Mouse (Mus musculus) lung, embryonic 14.5 days (tissue): ENCODE results near the gene Cyp2c23. TPM values are rescaled to one million over a fixed set of nuclear protein-coding genes. Genes with fewer than 3 reads are reported as not detected.

Experiments used
- ATAC-seq: fragments of 200-750 bp; cut with Nextera tagmentation; 2 replicates; pipeline ENCODE4 v1.8.0; 2017; ENCODE audit warnings: mild to moderate bottlenecking, moderate TSS enrichment, moderate library complexity; ENCODE audit not compliant: insufficient read depth
- DNase-seq: peaks from one replicate; pipeline ENCODE4 v3.0.0-alpha.2; 2015
- H3K27ac ChIP-seq: fragments of 300-500 bp; sonication (generic); 2 replicates; pipeline ENCODE4 v1.5.1; 2014; ENCODE audit warnings: low read depth, mild to moderate bottlenecking, moderate library complexity
- H3K27me3 ChIP-seq: fragments of 300-500 bp; sonication (generic); 2 replicates; pipeline ENCODE4 v1.6.1; 2014; ENCODE audit warnings: low read length, control low read depth; ENCODE audit not compliant: insufficient read depth
- H3K36me3 ChIP-seq: fragments of 300-500 bp; sonication (generic); 2 replicates; pipeline ENCODE4 v1.6.1; 2014; ENCODE audit warnings: control low read depth; ENCODE audit not compliant: insufficient read depth
- H3K4me1 ChIP-seq: fragments of 300-500 bp; sonication (generic); 2 replicates; pipeline ENCODE4 v1.6.1; 2014; ENCODE audit warnings: antibody characterized with exemption, control low read depth; ENCODE audit not compliant: insufficient read depth
- H3K4me2 ChIP-seq: fragments of 300-500 bp; sonication (generic); 2 replicates; pipeline ENCODE4 v1.6.1; 2014; ENCODE audit warnings: mild to moderate bottlenecking
- H3K4me3 ChIP-seq: fragments of 300-500 bp; sonication (generic); 2 replicates; pipeline ENCODE4 v1.5.1; 2014; ENCODE audit warnings: low read depth, low read length
- H3K9ac ChIP-seq: fragments of 300-500 bp; sonication (generic); 2 replicates; pipeline ENCODE4 v1.6.1; 2014
- H3K9me3 ChIP-seq: fragments of 300-500 bp; sonication (generic); 2 replicates; pipeline ENCODE4 v1.6.1; 2016; ENCODE audit warnings: low read depth, low read length, control low read depth
- CTCF ChIP-seq: IDR thresholded peaks from 2 replicates; pipeline ENCODE4 v1.5.1; 2016; ENCODE audit warnings: antibody characterized with exemption, low read depth
- WGBS: fragments of 180-500 bp; shearing (Covaris S2); extraction: QIAGEN DNeasy Blood & Tissue Kit; methylation state at CpG from one replicate; pipeline ENCODE4 v1.1.7; 2014; 5-methylcytosine and 5-hydroxymethylcytosine counted together
- polyA plus RNA-seq: library from polyadenylated mRNA; unstranded; fragments of >200 nt; fragmentation: Nextera tagmentation; extraction: Ambion mirVana; gene quantifications from 2 replicates; pipeline ENCODE4 v1.2.1, GENCODE M21; 2014

Cyp2c23 gene
- polyA plus RNA-seq, 1 experiment from 2014 or later = 0.42 TPM

- Histone ChIP-seq H3K4me3 (no peak overlapping the region), H3K36me3 (no peaks in the 10 kb centered on the region), H3K27me3 (no peaks in the 10 kb centered on the region), H3K4me2 (no peak overlapping the region), H3K4me1 (0 out of 2 replicates have a peak, but pooled peaks cover 2% of the 10 kb centered on the region), H3K9ac (no peak overlapping the region), H3K9me3 (no peaks in the 10 kb centered on the region), H3K27ac (no peak overlapping the region)
- TF ChIP-seq CTCF = no peak
- DNase-seq = no peak
- WGBS = 74% methylated on average over 13 of the region's 13 CpGs
- ATAC-seq = no peak
Observed at GRCm38 (mm10) chr19:44024921-44025585, 4.0 kb downstream of the Cyp2c23 start.

- DNase-seq (no peak), ATAC-seq (no peak)
- Histone ChIP-seq H3K36me3 (no peaks in the 10 kb centered on the region), H3K4me3 (no peak overlapping the region), H3K27ac (no peak overlapping the region), H3K27me3 (no peaks in the 10 kb centered on the region), H3K4me1 (0 out of 2 replicates have a peak, but pooled peaks cover 2% of the 10 kb centered on the region), H3K9ac (no peak overlapping the region), H3K4me2 (no peak overlapping the region), H3K9me3 (no peaks in the 10 kb centered on the region)
- TF ChIP-seq CTCF = peak; percentile 27; the same call in 1 of the 2 replicates
- 68% methylated on average over 5 of the region's 5 CpGs for WGBS
Observed at GRCm38 (mm10) chr19:44023066-44023465, 5.9 kb downstream of the Cyp2c23 start.

DNA sequence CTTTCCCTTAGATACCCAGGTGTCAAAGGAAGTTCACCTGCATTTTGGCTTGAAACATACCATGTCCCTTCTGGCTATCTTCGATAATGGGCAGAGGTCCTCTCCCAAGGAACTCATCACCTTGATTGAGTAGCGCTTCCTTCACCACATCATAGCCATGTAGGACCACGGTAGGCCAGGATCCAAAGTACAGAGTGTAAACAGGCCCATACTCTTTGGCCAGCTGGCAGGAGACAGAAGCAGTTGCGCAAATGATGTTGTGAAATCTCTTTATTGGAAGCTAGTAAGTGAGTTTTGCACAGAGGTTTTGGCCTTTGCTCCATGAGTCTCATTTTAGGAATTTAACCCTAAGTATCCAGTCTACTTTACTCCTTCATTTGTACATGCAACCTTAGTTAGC lies 7.5 kb downstream of the Cyp2c23 start:
- Histone ChIP-seq H3K9ac (no peak overlapping the region), H3K9me3 (no peaks in the 10 kb centered on the region), H3K36me3 (no peaks in the 10 kb centered on the region), H3K27me3 (no peaks in the 10 kb centered on the region), H3K4me3 (no peak overlapping the region), H3K4me2 (no peak overlapping the region), H3K27ac (no peak overlapping the region), H3K4me1 (no peaks in the 10 kb centered on the region)
- ATAC-seq = peak; percentile 49
- DNase-seq = peak; percentile 88
- no peak for TF ChIP-seq CTCF
- WGBS = 68% methylated on average over 4 of the region's 4 CpGs

GRCm38 (mm10) chr19:44019739-44020138 lies 9.3 kb downstream of the Cyp2c23 start:
- no peak overlapping the region for H3K4me3 ChIP-seq
- H3K9me3 ChIP-seq = no peaks in the 10 kb centered on the region
- no peak overlapping the region for H3K4me2 ChIP-seq
- ATAC-seq (no peak), DNase-seq (no peak)
- no peaks in the 10 kb centered on the region for H3K4me1 ChIP-seq
- H3K27me3 ChIP-seq = no peaks in the 10 kb centered on the region
- no peak overlapping the region for H3K9ac ChIP-seq
- H3K27ac ChIP-seq = no peak overlapping the region
- no peak for TF ChIP-seq CTCF
- 59% methylated on average over 7 of the region's 7 CpGs for WGBS
- H3K36me3 ChIP-seq = no peaks in the 10 kb centered on the region

- no peaks in the 10 kb centered on the region for H3K36me3 ChIP-seq
- no peak for TF ChIP-seq CTCF
- no peak overlapping the region for H3K9ac ChIP-seq
- H3K4me3 ChIP-seq = no peak overlapping the region
- DNase-seq = no peak
- H3K4me2 ChIP-seq = no peak overlapping the region
- H3K4me1 ChIP-seq = no peaks in the 10 kb centered on the region
- no peaks in the 10 kb centered on the region for H3K27me3 ChIP-seq
- ATAC-seq = no peak
- H3K9me3 ChIP-seq = no peaks in the 10 kb centered on the region
- no peak overlapping the region for H3K27ac ChIP-seq
- 42% methylated on average over 6 of the region's 6 CpGs for WGBS
Observed at GRCm38 (mm10) chr19:44013862-44014261, 15.1 kb downstream of the Cyp2c23 start.

- WGBS = 23% methylated on average over 15 of the region's 15 CpGs
- TF ChIP-seq CTCF = no peak
- peaks cover 5% of the 10 kb centered on the region; the same call in 1 of the 2 replicates for H3K4me1 ChIP-seq
- no peak overlapping the region for H3K4me2 ChIP-seq
- H3K4me3 ChIP-seq = no peak overlapping the region
- no peaks in the 10 kb centered on the region for H3K9me3 ChIP-seq
- peak overlapping the region; percentile 14; the same call in 1 of the 2 replicates for H3K27ac ChIP-seq
- DNase-seq (peak; percentile 93), ATAC-seq (peak; percentile 93)
- no peak overlapping the region for H3K9ac ChIP-seq
- H3K27me3 ChIP-seq = no peaks in the 10 kb centered on the region
- no peaks in the 10 kb centered on the region for H3K36me3 ChIP-seq
Observed at GRCm38 (mm10) chr19:44008784-44009183, 20.2 kb downstream of the Cyp2c23 start.

GRCm38 (mm10) chr19:44007186-44007585 lies 21.8 kb downstream of the Cyp2c23 start:
- Histone ChIP-seq H3K27ac (no peak overlapping the region), H3K9me3 (no peaks in the 10 kb centered on the region), H3K4me3 (no peak overlapping the region), H3K36me3 (no peaks in the 10 kb centered on the region), H3K27me3 (no peaks in the 10 kb centered on the region), H3K4me2 (no peak overlapping the region), H3K9ac (no peak overlapping the region), H3K4me1 (peaks cover 5% of the 10 kb centered on the region; the same call in 1 of the 2 replicates)
- DNase-seq (peak; percentile 21), ATAC-seq (no peak)
- WGBS = 60% methylated on average over 12 of the region's 12 CpGs
- TF ChIP-seq CTCF = no peak
